Mouse (Mus musculus): ENCODE measurements around the gene Rnf44. TPM values are rescaled to one million over a fixed set of nuclear protein-coding genes. Genes with fewer than 3 reads are reported as not detected.

Rnf44 gene
- polyA plus RNA-seq, 1 experiment from 2014 or later: 126 TPM

DNA sequence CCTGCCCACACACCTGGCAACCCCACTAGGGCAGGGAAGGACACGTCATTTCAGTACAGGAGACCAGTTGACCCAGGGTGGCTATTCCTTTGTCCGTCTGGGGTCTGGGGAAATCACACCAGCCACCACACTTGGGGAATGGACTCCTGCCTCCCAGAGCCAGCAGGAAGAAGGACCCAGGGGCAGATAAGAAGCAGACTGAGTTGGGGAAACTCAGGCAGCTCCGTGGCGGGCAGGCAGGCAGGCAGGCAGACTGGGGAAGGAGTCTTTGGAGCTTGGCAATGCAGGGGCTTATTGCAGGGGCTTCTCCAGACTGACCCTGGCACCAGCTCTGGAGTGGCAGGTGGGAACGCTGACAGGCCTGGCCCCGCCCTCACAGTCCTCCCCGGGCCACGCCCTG, 12.4 kb downstream of the Rnf44 start:
- Histone ChIP-seq H3K27me3 (ENCODE audit: control insufficient read depth, insufficient read depth, low read length) (no peaks in the 10 kb centered on the region), H3K4me1 (replicated peaks; ENCODE audit: control insufficient read depth, insufficient read depth, low read length) (peaks cover 11% of the 10 kb centered on the region), H3K9ac (ENCODE audit: low read length) (no peak overlapping the region), H3K9me3 (ENCODE audit: control insufficient read depth, low read length) (no peaks in the 10 kb centered on the region), H3K4me3 (ENCODE audit: low read depth, low read length) (no peak overlapping the region), H3K36me3 (ENCODE audit: control insufficient read depth, insufficient read depth, low read length) (peaks cover 27% of the 10 kb centered on the region), H3K4me2 (ENCODE audit: low read depth, low read length, severe bottlenecking) (no peak overlapping the region), H3K27ac (ENCODE audit: low read depth, low read length) (no peak overlapping the region)
- ATAC-seq (replicated peaks; ENCODE audit: low FRiP score): no peak
- 88% methylated on average over 8 of the region's 8 CpGs for WGBS
- DNase-seq (ENCODE audit: low spot score): no peak

DNA sequence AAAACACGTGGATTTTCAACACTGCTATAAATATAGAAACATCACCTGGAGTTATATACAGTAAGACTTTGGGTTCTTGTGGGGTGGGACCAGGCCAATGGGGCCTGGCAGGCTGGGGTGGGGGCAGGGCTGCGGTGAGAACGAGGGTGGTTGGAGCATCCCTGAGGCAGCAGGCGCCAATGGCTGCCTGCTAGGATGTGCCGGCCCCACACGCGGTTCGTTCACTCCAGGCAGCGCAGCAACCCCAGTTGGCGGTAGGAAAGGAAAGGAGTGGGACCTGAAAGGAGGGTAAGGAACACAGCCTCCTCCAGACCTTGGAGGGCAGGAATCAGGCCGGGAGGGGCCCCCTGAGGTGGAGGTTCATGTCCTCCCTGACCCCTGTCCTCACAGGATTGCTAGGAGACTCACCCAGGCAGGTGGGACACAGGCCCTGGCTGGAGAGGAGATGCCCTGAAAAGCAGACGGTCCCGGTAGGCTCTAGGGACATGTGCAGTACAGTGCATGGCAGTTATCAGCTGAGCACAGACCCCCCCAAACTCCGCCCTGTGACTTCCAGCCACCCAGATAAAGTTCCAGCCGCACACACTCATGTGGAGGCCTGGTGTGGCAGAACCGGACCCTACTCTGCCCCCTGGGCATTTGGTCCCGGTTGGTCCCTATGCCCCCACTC, 13.4 kb downstream of the Rnf44 start:
- WGBS: 85% methylated on average over 17 of the region's 17 CpGs
- Histone ChIP-seq H3K9me3 (ENCODE audit: control insufficient read depth, low read length) (no peaks in the 10 kb centered on the region), H3K4me2 (ENCODE audit: low read depth, low read length, severe bottlenecking) (no peak overlapping the region), H3K4me1 (replicated peaks; ENCODE audit: control insufficient read depth, insufficient read depth, low read length) (peaks cover 5% of the 10 kb centered on the region), H3K9ac (ENCODE audit: low read length) (no peak overlapping the region), H3K27ac (ENCODE audit: low read depth, low read length) (no peak overlapping the region), H3K4me3 (ENCODE audit: low read depth, low read length) (no peak overlapping the region), H3K27me3 (ENCODE audit: control insufficient read depth, insufficient read depth, low read length) (no peaks in the 10 kb centered on the region), H3K36me3 (ENCODE audit: control insufficient read depth, insufficient read depth, low read length) (peaks cover 27% of the 10 kb centered on the region)
- DNase-seq (ENCODE audit: low spot score) (no peak), ATAC-seq (replicated peaks; ENCODE audit: low FRiP score) (no peak; the same call in 1 of the 2 replicates)

- ATAC-seq (replicated peaks; ENCODE audit: low FRiP score): no peak
Measured at GRCm38 (mm10) chr13:54678263-54678662, 15.4 kb downstream of the Rnf44 start.

DNA sequence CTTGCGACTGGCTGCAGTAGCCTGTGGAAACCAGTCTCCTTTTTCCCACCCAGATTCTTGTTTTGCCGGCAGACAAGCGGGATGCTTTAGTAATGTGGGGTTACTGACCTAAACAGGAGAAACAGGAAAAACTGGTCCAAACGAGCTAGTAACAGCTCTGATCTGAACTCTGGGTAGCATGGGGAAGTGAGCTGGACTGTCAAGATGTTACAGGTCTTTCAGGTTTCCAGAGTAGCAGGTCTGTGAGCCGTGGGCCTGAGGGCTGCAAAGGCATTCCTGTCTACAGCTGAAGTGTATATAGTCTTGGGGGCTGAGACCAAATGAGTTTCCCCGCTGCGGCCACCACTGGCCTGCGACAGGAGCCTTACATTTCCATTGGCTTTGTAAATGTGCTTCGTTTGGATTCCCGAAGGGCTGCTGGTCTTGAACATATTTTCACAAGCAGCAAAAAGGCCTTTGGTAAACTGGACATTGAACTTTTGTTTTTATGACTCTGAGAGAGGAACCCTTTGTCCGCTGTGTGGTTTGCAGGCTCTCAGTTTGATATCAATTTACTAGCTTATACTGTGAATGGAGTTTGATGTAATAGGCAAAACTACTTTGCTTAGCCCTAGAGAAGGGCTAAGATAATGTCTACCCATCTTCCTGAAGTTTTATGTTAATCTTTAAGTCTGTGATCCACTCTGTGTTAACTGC, 17.7 kb downstream of the Rnf44 start:
- Histone ChIP-seq H3K27me3 (ENCODE audit: control insufficient read depth, insufficient read depth, low read length) (no peaks in the 10 kb centered on the region), H3K4me2 (ENCODE audit: low read depth, low read length, severe bottlenecking) (no peak overlapping the region), H3K9me3 (ENCODE audit: control insufficient read depth, low read length) (no peaks in the 10 kb centered on the region), H3K4me1 (replicated peaks; ENCODE audit: control insufficient read depth, insufficient read depth, low read length) (no peaks in the 10 kb centered on the region), H3K9ac (ENCODE audit: low read length) (no peak overlapping the region), H3K4me3 (ENCODE audit: low read depth, low read length) (no peak overlapping the region), H3K36me3 (ENCODE audit: control insufficient read depth, insufficient read depth, low read length) (peaks cover 7% of the 10 kb centered on the region; the same call in 1 of the 2 replicates), H3K27ac (ENCODE audit: low read depth, low read length) (no peak overlapping the region)
- 68% methylated on average over 11 of the region's 11 CpGs for WGBS
- DNase-seq (ENCODE audit: low spot score) (no peak), ATAC-seq (replicated peaks; ENCODE audit: low FRiP score) (no peak)

More at GRCm38 (mm10) chr13:54678263-54678662, 15.4 kb downstream of the Rnf44 start:
- no peaks in the 10 kb centered on the region for H3K27me3 ChIP-seq (ENCODE audit: control insufficient read depth, insufficient read depth, low read length)
- H3K4me3 ChIP-seq (ENCODE audit: low read depth, low read length): no peak overlapping the region
- 83% methylated on average over 4 of the region's 4 CpGs for WGBS
- H3K27ac ChIP-seq (ENCODE audit: low read depth, low read length): no peak overlapping the region
- H3K4me2 ChIP-seq (ENCODE audit: low read depth, low read length, severe bottlenecking): no peak overlapping the region
- H3K9ac ChIP-seq (ENCODE audit: low read length): no peak overlapping the region
- H3K4me1 ChIP-seq (replicated peaks; ENCODE audit: control insufficient read depth, insufficient read depth, low read length): no peaks in the 10 kb centered on the region
- no peak for DNase-seq (ENCODE audit: low spot score)
- no peaks in the 10 kb centered on the region for H3K9me3 ChIP-seq (ENCODE audit: control insufficient read depth, low read length)
- peaks cover 23% of the 10 kb centered on the region for H3K36me3 ChIP-seq (ENCODE audit: control insufficient read depth, insufficient read depth, low read length)

- no peaks in the 10 kb centered on the region for H3K36me3 ChIP-seq (ENCODE audit: control insufficient read depth, insufficient read depth, low read length)
- ATAC-seq (replicated peaks; ENCODE audit: low FRiP score) (no peak), DNase-seq (ENCODE audit: low spot score) (no peak)
- H3K27me3 ChIP-seq (ENCODE audit: control insufficient read depth, insufficient read depth, low read length): no peaks in the 10 kb centered on the region
- no peaks in the 10 kb centered on the region for H3K4me1 ChIP-seq (replicated peaks; ENCODE audit: control insufficient read depth, insufficient read depth, low read length)
- H3K27ac ChIP-seq (ENCODE audit: low read depth, low read length): no peak overlapping the region
- no peaks in the 10 kb centered on the region for H3K9me3 ChIP-seq (ENCODE audit: control insufficient read depth, low read length)
- H3K4me3 ChIP-seq (ENCODE audit: low read depth, low read length): no peak overlapping the region
- H3K9ac ChIP-seq (ENCODE audit: low read length): no peak overlapping the region
- H3K4me2 ChIP-seq (ENCODE audit: low read depth, low read length, severe bottlenecking): no peak overlapping the region
- WGBS: 82% methylated on average over 2 of the region's 2 CpGs
Measured at GRCm38 (mm10) chr13:54670491-54670890, 23.2 kb downstream of the Rnf44 start.

DNA sequence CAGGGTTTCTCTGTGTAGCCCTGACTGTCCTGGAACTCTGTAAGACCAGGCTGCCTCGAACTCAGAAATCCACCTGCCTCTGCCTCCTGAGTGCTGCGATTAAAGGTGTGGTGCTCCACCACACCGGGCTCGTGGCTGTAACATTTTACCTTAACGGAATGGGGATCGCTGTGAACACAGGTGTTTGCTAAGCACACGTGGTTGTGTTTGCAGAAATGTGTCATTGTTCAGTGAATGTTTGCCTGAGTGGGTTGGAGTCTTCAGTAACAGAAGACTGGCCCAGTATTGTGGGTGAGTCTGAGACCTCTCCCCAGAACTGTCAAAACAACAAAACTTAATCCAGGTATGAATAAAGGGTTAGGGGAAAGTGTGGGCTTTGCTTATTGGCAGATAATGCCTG, 28.6 kb downstream of the Rnf44 start:
- no peak for DNase-seq (ENCODE audit: low spot score)
- Histone ChIP-seq H3K9ac (ENCODE audit: low read length) (no peak overlapping the region), H3K27me3 (ENCODE audit: control insufficient read depth, insufficient read depth, low read length) (no peaks in the 10 kb centered on the region), H3K4me2 (ENCODE audit: low read depth, low read length, severe bottlenecking) (no peak overlapping the region), H3K4me1 (replicated peaks; ENCODE audit: control insufficient read depth, insufficient read depth, low read length) (no peaks in the 10 kb centered on the region), H3K9me3 (ENCODE audit: control insufficient read depth, low read length) (no peaks in the 10 kb centered on the region), H3K4me3 (ENCODE audit: low read depth, low read length) (no peak overlapping the region), H3K36me3 (ENCODE audit: control insufficient read depth, insufficient read depth, low read length) (no peaks in the 10 kb centered on the region), H3K27ac (ENCODE audit: low read depth, low read length) (no peak overlapping the region)
- ATAC-seq (replicated peaks; ENCODE audit: low FRiP score): no peak
- 95% methylated on average over 7 of the region's 7 CpGs for WGBS

DNA sequence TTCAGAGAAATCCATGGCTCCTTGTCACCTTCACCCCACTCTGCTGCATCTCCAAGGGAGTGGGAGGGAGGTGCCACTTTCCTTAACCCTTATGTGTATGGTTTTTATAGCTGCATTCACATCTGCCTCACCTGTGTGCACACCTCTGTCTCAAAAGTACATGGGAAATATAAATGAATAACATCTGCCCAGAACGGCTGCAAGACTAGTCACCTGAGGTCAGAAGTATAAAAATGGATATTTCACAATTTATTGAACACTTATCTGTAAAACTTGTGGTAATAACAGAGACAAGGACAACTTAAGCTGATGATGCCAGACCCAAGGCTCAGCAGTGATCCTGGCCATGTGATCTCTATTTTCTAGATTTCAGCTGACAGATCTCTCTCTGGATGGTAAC, 29.2 kb downstream of the Rnf44 start:
- WGBS: 97% methylated on average over 1 of the region's 1 CpGs
- no peak overlapping the region for H3K4me2 ChIP-seq (ENCODE audit: low read depth, low read length, severe bottlenecking)
- no peak overlapping the region for H3K9ac ChIP-seq (ENCODE audit: low read length)
- no peaks in the 10 kb centered on the region for H3K36me3 ChIP-seq (ENCODE audit: control insufficient read depth, insufficient read depth, low read length)
- H3K9me3 ChIP-seq (ENCODE audit: control insufficient read depth, low read length): no peaks in the 10 kb centered on the region
- no peak overlapping the region for H3K4me3 ChIP-seq (ENCODE audit: low read depth, low read length)
- no peaks in the 10 kb centered on the region for H3K27me3 ChIP-seq (ENCODE audit: control insufficient read depth, insufficient read depth, low read length)
- DNase-seq (ENCODE audit: low spot score) (no peak), ATAC-seq (replicated peaks; ENCODE audit: low FRiP score) (no peak)
- H3K27ac ChIP-seq (ENCODE audit: low read depth, low read length): no peak overlapping the region
- no peaks in the 10 kb centered on the region for H3K4me1 ChIP-seq (replicated peaks; ENCODE audit: control insufficient read depth, insufficient read depth, low read length)

- H3K9me3 ChIP-seq (ENCODE audit: control insufficient read depth, low read length): no peaks in the 10 kb centered on the region
- no peak overlapping the region for H3K9ac ChIP-seq (ENCODE audit: low read length)
- no peaks in the 10 kb centered on the region for H3K36me3 ChIP-seq (ENCODE audit: control insufficient read depth, insufficient read depth, low read length)
- WGBS: 83% methylated on average over 4 of the region's 4 CpGs
- no peaks in the 10 kb centered on the region for H3K27me3 ChIP-seq (ENCODE audit: control insufficient read depth, insufficient read depth, low read length)
- no peak for DNase-seq (ENCODE audit: low spot score)
- no peak overlapping the region for H3K27ac ChIP-seq (ENCODE audit: low read depth, low read length)
- no peak overlapping the region for H3K4me2 ChIP-seq (ENCODE audit: low read depth, low read length, severe bottlenecking)
- no peak overlapping the region for H3K4me3 ChIP-seq (ENCODE audit: low read depth, low read length)
- no peaks in the 10 kb centered on the region for H3K4me1 ChIP-seq (replicated peaks; ENCODE audit: control insufficient read depth, insufficient read depth, low read length)
- ATAC-seq (replicated peaks; ENCODE audit: low FRiP score): no peak
Measured at GRCm38 (mm10) chr13:54663999-54664398, 29.7 kb downstream of the Rnf44 start.

GRCm38 (mm10) chr13:54661358-54661757, 32.3 kb downstream of the Rnf44 start:
- H3K4me2 ChIP-seq (ENCODE audit: low read depth, low read length, severe bottlenecking): no peak overlapping the region
- H3K36me3 ChIP-seq (ENCODE audit: control insufficient read depth, insufficient read depth, low read length): no peaks in the 10 kb centered on the region; the same call in 1 of the 2 replicates
- no peaks in the 10 kb centered on the region for H3K27me3 ChIP-seq (ENCODE audit: control insufficient read depth, insufficient read depth, low read length)
- H3K4me1 ChIP-seq (replicated peaks; ENCODE audit: control insufficient read depth, insufficient read depth, low read length): no peaks in the 10 kb centered on the region
- H3K4me3 ChIP-seq (ENCODE audit: low read depth, low read length): no peak overlapping the region
- WGBS: 90% methylated on average over 12 of the region's 12 CpGs
- no peak for DNase-seq (ENCODE audit: low spot score)
- no peak for ATAC-seq (replicated peaks; ENCODE audit: low FRiP score)
- no peak overlapping the region for H3K9ac ChIP-seq (ENCODE audit: low read length)
- no peak overlapping the region for H3K27ac ChIP-seq (ENCODE audit: low read depth, low read length)
- no peaks in the 10 kb centered on the region for H3K9me3 ChIP-seq (ENCODE audit: control insufficient read depth, low read length)
